8 mouse cellular contexts compared by ENCODE assay signal in genomic region chr3:139074484-139075211, GRCm38 (mm10). TPM values are rescaled to one million over a fixed set of nuclear protein-coding genes. Genes with fewer than 3 reads are reported as not detected.
A peak's percentile ranks its signal among the peaks of the same experiment; 100 is the strongest.
DNase-seq lines count a peak whose midpoint lies in the region; ATAC-seq and TF ChIP-seq lines count a peak whose summit lies in the region.

TSS of gene Rap1gds1 (minus strand) at chr3:139075201.

- no peak for TF ChIP-seq CTCF in left cerebral cortex, adult 2 months (IDR thresholded peaks at IDR 0.05)

- intact Hi-C loops in left cerebral cortex, adult 2 months (cut with DNase I): loop anchor here (1.0 to 10.0 kb wide), 7 partner anchors 34 to 590 kb away; partner anchors contain the start of genes Eif4e, Metap1 and Tspan5

- ATAC-seq in hindbrain, embryonic 15.5 days (ENCODE audit: low FRiP score, low read depth): peak; percentile 54

- no peaks in the 10 kb centered on the region for H3K36me3 ChIP-seq in hindbrain, embryonic 15.5 days
- H3K36me3 ChIP-seq in macrophage (ENCODE audit: inconsistent target): no peaks in the 10 kb centered on the region

- peak within 1 kb of the TSS; percentile 96 for H3K27ac ChIP-seq in hindbrain, embryonic 15.5 days (replicated peaks)
- H3K27ac ChIP-seq in left cerebral cortex, adult 2 months: peak within 1 kb of the TSS; percentile 98
- H3K27ac ChIP-seq in macrophage: peak within 1 kb of the TSS; percentile 63

- peak; percentile 55 for DNase-seq in T-cell, adult 2 months (ENCODE audit: low spot score)
- DNase-seq in cerebellum, postnatal 36 days: peak; percentile 68 to 70
- DNase-seq in gastrocnemius, adult 18-20 months (ENCODE audit: low spot score): peak; percentile 50
- peak; percentile 75 to 76 for DNase-seq in left cerebral cortex, adult 2 months (ENCODE audit: extremely low spot score in 1 of 2, low spot score in 2 of 2)
- DNase-seq in retina, postnatal 7 days (ENCODE audit: low read depth, low spot score): peak; percentile 51
- peak; percentile 65 for DNase-seq in urinary bladder, adult 2 months (ENCODE audit: low spot score)

- H3K79me2 ChIP-seq in macrophage (ENCODE audit: inconsistent target): peaks cover 47% of the 10 kb centered on the region

- H3K4me1 ChIP-seq in hindbrain, embryonic 15.5 days (replicated peaks): peaks cover 28% of the 10 kb centered on the region

- H3K9me3 ChIP-seq in hindbrain, embryonic 15.5 days: no peaks in the 10 kb centered on the region

- peak within 1 kb of the TSS; percentile 90 for H3K9ac ChIP-seq in hindbrain, embryonic 15.5 days

- H3K4me3 ChIP-seq in hindbrain, embryonic 15.5 days: peak within 1 kb of the TSS; percentile 88
- H3K4me3 ChIP-seq in left cerebral cortex, adult 2 months: peak within 1 kb of the TSS; percentile 93
- H3K4me3 ChIP-seq in macrophage (ENCODE audit: inconsistent target): peak within 1 kb of the TSS; percentile 63

- peak within 1 kb of the TSS; percentile 93 for H3K4me2 ChIP-seq in hindbrain, embryonic 15.5 days

- under 1% methylated on average over 82 of the region's 97 CpGs for WGBS in hindbrain, embryonic 15.5 days
- WGBS in macrophage (ENCODE audit: missing documents): under 1% methylated on average over 76 of the region's 97 CpGs

- H3K27me3 ChIP-seq in hindbrain, embryonic 15.5 days: no peaks in the 10 kb centered on the region

RNA-seq across cellular contexts. Expression of gene Rap1gds1, which starts in this region (rescaled TPM):
- 10 to 100 TPM; 35.9 to 38.6 TPM for total RNA-seq in gastrocnemius, adult 18-20 months (2021)
- 87.9 and 96.8 TPM in 2 replicates for polyA plus RNA-seq in hindbrain, embryonic 15.5 days (2015; fragmentation: Nextera tagmentation; extraction: Ambion mirVana)
- 100 to 1,000 TPM; 247 to 268 TPM for total RNA-seq in left cerebral cortex, adult 2 months (2021)
- 100 to 1,000 TPM in 25 of 26 experiments, 10 to 100 TPM in 1; 95.0 to 256 (median 172) TPM for total RNA-seq in macrophage (2018; cell fraction: chromatin; rRNA removed)
- total RNA-seq in macrophage (2018; cell fraction: cytosol; rRNA removed): 100 to 1,000 TPM in 5 of 26 experiments, 10 to 100 TPM in 21; 69.1 to 104 (median 91.0) TPM
- 100 to 1,000 TPM in 22 of 26 experiments, 10 to 100 TPM in 4; 67.3 to 230 (median 126) TPM for total RNA-seq in macrophage (2018; cell fraction: nucleus; rRNA removed)
- 62.8 to 103 TPM (median 74.0 TPM) in 3 replicates for polyA plus RNA-seq in macrophage (2018)
- polyA plus RNA-seq in urinary bladder, adult 2 months (2012; rRNA removed): 33.5 and 34.8 TPM in 2 replicates

Comparison
In these comparisons a context has a peak if more than half of its experiments do, and no peak if none do; other contexts are left out.
1. Peak in every context shown above with its lines: DNase-seq, ATAC-seq, H3K4me3 ChIP-seq and H3K27ac ChIP-seq.
2. RNA of gene Rap1gds1 (total RNA-seq): 247 to 268 TPM in left cerebral cortex, adult 2 months; 35.9 to 38.6 TPM in gastrocnemius, adult 18-20 months; every median in the first group is over 4 times any median in the second.